Mouse (Mus musculus) cortical plate, adult 2 months (tissue): ENCODE results near the gene Ssr3.

Source experiments
- CTCF ChIP-seq: fragments of 200-500 bp; IDR thresholded peaks from 2 replicates; pipeline ENCODE4 v1.5.1; 2011; ENCODE audit warnings: mild to moderate bottlenecking, control low read depth, low read length; ENCODE audit not compliant: insufficient read depth; ENCODE audit errors: extremely low read depth
- POLR2A ChIP-seq: fragments of 200-500 bp; IDR thresholded peaks from 2 replicates; pipeline ENCODE4 v1.6.1; 2011; ENCODE audit warnings: mild to moderate bottlenecking, low read length, control low read depth; ENCODE audit not compliant: insufficient read depth; ENCODE audit errors: extremely low read depth

- TF ChIP-seq POLR2A (no peak), CTCF (no peak)
These were observed 43.4 kb upstream of the Ssr3 start for GRCm38 (mm10) chr3:65435812-65436211.
